Mouse (Mus musculus) layer of hippocampus, adult 11-12 months (tissue): ENCODE data around the gene Terb2.
A peak's percentile ranks its signal among the peaks of the same experiment; 100 is the strongest.

Experiments
- DNase-seq: peaks from one replicate; pipeline ENCODE4 v3.0.0; 2022; ENCODE audit warnings: low spot score

Terb2 gene

GRCm38 (mm10) chr2:122233759-122234557 is 47.9 kb downstream of the Terb2 start:
- DNase-seq, result peak; percentile 44

DNA sequence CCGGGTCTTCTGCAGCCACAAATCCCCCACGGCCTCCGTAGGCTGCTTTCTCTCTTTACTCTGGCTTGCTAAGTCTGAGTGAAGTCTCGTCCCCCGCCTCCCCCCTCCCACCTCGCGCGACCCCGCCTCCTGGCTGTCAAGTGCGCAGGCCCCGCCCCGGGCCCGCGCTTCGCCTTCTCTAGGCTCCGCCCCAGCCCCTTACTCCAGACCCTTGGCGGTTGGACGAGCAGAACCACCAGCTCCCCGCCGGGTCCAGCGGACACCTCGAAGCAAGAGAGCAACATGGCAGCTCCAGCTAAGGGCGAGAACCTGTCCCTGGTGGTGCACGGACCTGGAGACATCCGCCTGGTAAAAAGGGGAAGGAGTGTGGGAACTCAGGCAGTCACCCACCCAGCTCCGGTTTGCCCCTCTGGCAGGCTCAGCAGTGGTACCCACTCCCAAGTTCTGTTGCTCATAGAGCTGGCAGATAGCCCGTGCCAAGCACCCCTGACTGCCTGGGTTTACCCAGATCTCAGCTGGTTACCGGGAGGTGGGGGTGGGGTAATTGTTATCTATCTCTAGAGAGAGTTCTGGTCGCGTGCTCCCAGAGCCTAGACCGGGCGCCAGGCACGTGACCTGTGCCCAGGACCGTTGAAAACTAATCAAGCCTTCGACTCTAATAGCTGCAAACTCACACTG is 48.7 kb downstream of the Terb2 start, which contains the start of gene Sord:
Sord (plus strand) TSS at position 139 of the 678 bp plus-strand sequence.
- DNase-seq, result peak; percentile 76

GRCm38 (mm10) chr2:122235425-122235824 is 49.4 kb downstream of the Terb2 start:
- DNase-seq, result no peak

- DNase-seq, result no peak
These were observed 50.2 kb downstream of the Terb2 start for GRCm38 (mm10) chr2:122236321-122236720.

DNA sequence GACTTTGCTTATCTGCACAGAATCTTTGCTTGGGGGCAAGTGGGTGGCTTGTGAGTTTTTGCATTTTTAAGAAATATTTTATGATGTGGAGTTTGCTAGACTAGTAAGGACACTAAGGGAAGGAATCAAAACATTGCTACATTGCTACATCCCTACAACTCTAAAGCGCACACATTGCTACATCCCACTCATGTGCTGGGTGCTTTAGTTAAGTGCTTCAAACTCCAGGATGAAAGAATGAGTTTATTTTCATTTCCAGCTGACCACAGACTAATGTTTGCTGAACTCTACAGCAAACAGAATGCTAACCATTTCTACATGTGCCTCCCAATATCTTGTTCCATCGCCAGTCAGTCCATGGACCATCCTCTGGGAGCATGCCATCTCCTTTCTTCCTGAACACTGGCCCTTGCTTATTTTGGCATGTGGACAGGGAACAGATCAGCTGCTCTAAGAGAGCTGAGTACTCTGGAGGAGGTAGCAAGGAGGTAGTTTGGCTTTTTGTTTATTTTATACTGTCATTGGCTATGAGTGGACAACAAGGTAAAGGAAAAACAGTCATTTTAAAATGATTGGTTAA is 51.9 kb downstream of the Terb2 start:
- no peak for DNase-seq

- no peak for DNase-seq
These were observed 54.7 kb downstream of the Terb2 start for GRCm38 (mm10) chr2:122240735-122241134.

DNA sequence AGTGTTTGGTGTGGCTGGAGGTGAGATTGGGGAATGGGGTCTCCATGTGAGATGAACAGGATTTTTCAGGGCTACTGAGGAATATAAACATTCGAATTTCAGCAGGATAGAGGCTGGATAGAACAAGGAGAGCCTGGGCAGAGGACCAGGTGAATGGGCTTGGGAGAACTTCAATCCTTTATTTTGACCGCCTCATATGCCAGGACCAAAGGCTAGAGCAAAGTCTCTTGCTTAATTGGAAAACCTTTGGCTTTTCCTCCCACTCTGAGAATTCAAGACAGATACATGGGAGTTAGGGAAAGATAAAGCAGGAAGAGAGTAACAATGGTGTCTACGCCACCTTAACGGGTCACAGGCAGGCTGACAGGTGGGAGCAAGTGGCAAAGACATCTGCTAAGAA is 55.2 kb downstream of the Terb2 start:
- DNase-seq, result no peak

GRCm38 (mm10) chr2:122241935-122242334 is 55.9 kb downstream of the Terb2 start:
- no peak for DNase-seq

DNA sequence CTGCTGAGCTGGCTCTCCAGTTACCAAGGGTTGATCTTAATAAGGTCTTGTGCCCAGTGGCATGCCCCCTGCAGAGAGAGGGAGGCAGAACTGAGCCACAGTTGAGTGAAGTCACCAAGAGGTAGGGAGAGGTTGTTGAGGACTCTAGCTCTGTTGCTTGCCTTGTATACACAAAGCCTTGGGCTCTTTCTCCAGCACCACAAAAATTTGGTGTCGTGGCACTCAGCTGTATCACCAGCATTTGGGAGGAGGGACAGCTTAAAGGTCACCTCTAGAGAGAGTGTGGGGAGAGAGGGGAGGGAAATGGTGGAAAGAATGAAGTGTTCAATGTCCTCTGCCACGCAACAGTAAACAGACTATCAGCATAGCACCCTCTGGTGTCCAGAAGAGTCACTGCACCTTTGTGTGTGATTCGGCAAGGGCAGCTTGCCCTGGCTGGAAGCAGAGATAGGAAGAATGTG is 57.6 kb downstream of the Terb2 start:
- DNase-seq, result peak; percentile 80

GRCm38 (mm10) chr2:122247786-122248185 is 61.7 kb downstream of the Terb2 start:
- DNase-seq, result no peak

GRCm38 (mm10) chr2:122255997-122256396 is 69.9 kb downstream of the Terb2 start:
- DNase-seq, result no peak
